Mouse (Mus musculus) neural tube, embryonic 14.5 days (tissue): Measurements from ENCODE around the gene Aldh2. TPM values are rescaled to one million over a fixed set of nuclear protein-coding genes. Genes with fewer than 3 reads are reported as not detected.

Experiments
- ATAC-seq: fragments of 200-750 bp; cut with Nextera tagmentation; 2 replicates; pipeline ENCODE4 v1.8.0; 2017; ENCODE audit warnings: low read depth, mild to moderate bottlenecking, moderate TSS enrichment, moderate library complexity
- H3K27ac ChIP-seq: fragments of 300-500 bp; sonication (generic); 2 replicates; pipeline ENCODE4 v1.5.1; 2014; ENCODE audit warnings: low read depth, mild to moderate bottlenecking, control low read depth, low read length, moderate library complexity, mixed read lengths
- H3K27me3 ChIP-seq: fragments of 300-500 bp; sonication (generic); 2 replicates; pipeline ENCODE4 v1.6.1; 2014; ENCODE audit warnings: low read length; ENCODE audit not compliant: control insufficient read depth, insufficient read depth
- H3K36me3 ChIP-seq: fragments of 300-500 bp; sonication (generic); 2 replicates; pipeline ENCODE4 v1.6.1; 2014; ENCODE audit warnings: low read length, mixed read lengths; ENCODE audit not compliant: control insufficient read depth, insufficient read depth
- H3K4me1 ChIP-seq: fragments of 300-500 bp; sonication (generic); 2 replicates; pipeline ENCODE4 v1.6.1; 2014; ENCODE audit warnings: low read length; ENCODE audit not compliant: control insufficient read depth, insufficient read depth
- H3K4me2 ChIP-seq: fragments of 300-500 bp; sonication (generic); 2 replicates; pipeline ENCODE4 v1.6.1; 2014; ENCODE audit warnings: mild to moderate bottlenecking, low read depth, low read length, control low read depth
- H3K4me3 ChIP-seq: fragments of 300-500 bp; sonication (generic); 2 replicates; pipeline ENCODE4 v1.5.1; 2014; ENCODE audit warnings: low read depth, low read length, control low read depth, mixed read lengths
- H3K9ac ChIP-seq: fragments of 300-500 bp; sonication (generic); replicated peaks from 2 replicates; pipeline ENCODE4 v1.6.1; 2014; ENCODE audit warnings: low read depth, mild to moderate bottlenecking, control low read depth, low read length, mixed read lengths
- H3K9me3 ChIP-seq: fragments of 300-500 bp; sonication (generic); 2 replicates; pipeline ENCODE4 v1.6.1; 2016; ENCODE audit warnings: low read length; ENCODE audit not compliant: control insufficient read depth
- WGBS: fragments of 180-500 bp; shearing (Covaris S2); extraction: QIAGEN DNeasy Blood & Tissue Kit; methylation state at CpG from one replicate; pipeline ENCODE4 v1.1.7; 2014; 5-methylcytosine and 5-hydroxymethylcytosine counted together
- polyA plus RNA-seq: library from polyadenylated mRNA; unstranded; fragments of >200 nt; fragmentation: Nextera tagmentation; extraction: Ambion mirVana; gene quantifications from 2 replicates; pipeline ENCODE4 v1.2.1, GENCODE M21; 2014

The Aldh2 gene
- polyA plus RNA-seq, 1 experiment from 2014 or later, result 39.0 TPM

DNA sequence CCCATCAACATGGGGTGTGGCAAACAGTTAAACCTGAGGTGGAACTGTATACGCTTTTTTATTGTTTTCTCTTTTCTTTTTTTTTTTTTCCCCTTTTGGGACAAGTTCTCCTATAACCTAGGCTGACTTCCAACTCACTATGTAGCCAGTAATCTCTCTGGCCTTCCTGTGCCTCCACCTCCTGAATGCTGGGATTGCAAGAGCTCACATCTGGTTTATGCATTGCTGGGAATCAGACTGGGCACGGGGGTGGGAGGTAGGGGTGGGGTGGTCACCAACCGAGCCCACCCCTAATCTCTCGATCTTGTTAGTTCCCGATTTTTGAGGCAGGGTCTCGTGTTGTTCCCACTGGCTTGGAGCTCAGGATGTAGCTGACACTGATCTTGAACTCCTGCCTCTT, 3.7 kb downstream of the Aldh2 start:
- Histone ChIP-seq H3K9ac (no peak overlapping the region), H3K4me1 (peaks cover 10% of the 10 kb centered on the region; the same call in 1 of the 2 replicates), H3K27me3 (no peaks in the 10 kb centered on the region), H3K4me3 (no peak overlapping the region), H3K4me2 (no peak overlapping the region), H3K36me3 (no peaks in the 10 kb centered on the region), H3K27ac (no peak overlapping the region), H3K9me3 (no peaks in the 10 kb centered on the region)
- 94% methylated on average over 6 of the region's 6 CpGs for WGBS
- ATAC-seq, result no peak

DNA sequence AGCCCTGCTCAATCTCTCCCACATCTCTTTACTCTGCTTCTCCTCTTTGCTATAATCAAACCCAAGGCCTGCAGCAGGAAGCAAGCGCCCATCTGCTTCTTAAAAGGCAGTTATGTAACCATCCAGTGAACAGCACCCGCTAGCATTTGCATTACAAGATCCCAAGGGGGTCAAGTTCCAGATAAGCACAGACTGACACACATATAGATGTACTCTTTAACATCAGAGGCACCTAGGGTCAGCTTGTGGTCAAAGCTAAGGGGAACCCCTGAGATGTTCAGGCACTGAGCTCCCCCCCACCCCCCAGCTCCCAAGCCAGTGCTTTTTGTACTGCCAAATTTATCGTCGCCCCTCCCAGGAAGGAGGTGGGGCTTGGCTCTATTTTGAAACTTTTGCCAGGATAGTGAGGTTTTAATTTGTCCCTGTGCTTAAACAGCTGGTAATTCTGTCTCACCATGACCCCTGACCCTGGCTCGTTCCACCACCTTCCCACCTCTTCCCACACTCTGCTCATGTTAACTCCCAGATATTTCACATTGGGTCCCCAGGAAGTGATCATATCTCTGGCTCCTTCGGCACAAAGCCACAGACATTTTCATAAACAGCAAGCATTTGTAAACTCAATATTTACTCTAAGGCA, 7.1 kb downstream of the Aldh2 start:
- H3K4me1 ChIP-seq, result no peaks in the 10 kb centered on the region; the same call in 1 of the 2 replicates
- no peak for ATAC-seq
- 76% methylated on average over 6 of the region's 6 CpGs for WGBS
- H3K9ac ChIP-seq, result no peak overlapping the region
- H3K36me3 ChIP-seq, result no peaks in the 10 kb centered on the region
- no peak overlapping the region for H3K4me2 ChIP-seq
- no peak overlapping the region for H3K27ac ChIP-seq
- no peak overlapping the region for H3K4me3 ChIP-seq
- H3K9me3 ChIP-seq, result no peaks in the 10 kb centered on the region
- no peaks in the 10 kb centered on the region for H3K27me3 ChIP-seq

GRCm38 (mm10) chr5:121585699-121586098, 7.9 kb downstream of the Aldh2 start:
- no peak overlapping the region for H3K9ac ChIP-seq

GRCm38 (mm10) chr5:121585005-121585404, 8.6 kb downstream of the Aldh2 start:
- H3K4me1 ChIP-seq, result no peaks in the 10 kb centered on the region; the same call in 1 of the 2 replicates
- ATAC-seq, result no peak
- H3K4me2 ChIP-seq, result no peak overlapping the region
- 0 out of 2 replicates have a peak, but pooled peaks cover 1% of the 10 kb centered on the region for H3K36me3 ChIP-seq
- H3K4me3 ChIP-seq, result no peak overlapping the region
- no peak overlapping the region for H3K27ac ChIP-seq
- no peak overlapping the region for H3K9ac ChIP-seq
- 93% methylated on average over 10 of the region's 10 CpGs for WGBS
- no peaks in the 10 kb centered on the region for H3K9me3 ChIP-seq
- H3K27me3 ChIP-seq, result no peaks in the 10 kb centered on the region

More at GRCm38 (mm10) chr5:121585699-121586098, 7.9 kb downstream of the Aldh2 start:
- no peaks in the 10 kb centered on the region for H3K9me3 ChIP-seq
- H3K4me2 ChIP-seq, result no peak overlapping the region
- H3K27me3 ChIP-seq, result no peaks in the 10 kb centered on the region
- WGBS, result 81% methylated on average over 5 of the region's 5 CpGs
- no peak for ATAC-seq
- H3K27ac ChIP-seq, result no peak overlapping the region
- no peaks in the 10 kb centered on the region for H3K36me3 ChIP-seq
- no peak overlapping the region for H3K4me3 ChIP-seq
- H3K4me1 ChIP-seq, result no peaks in the 10 kb centered on the region; the same call in 1 of the 2 replicates

GRCm38 (mm10) chr5:121583765-121584501, 9.7 kb downstream of the Aldh2 start:
- Histone ChIP-seq H3K4me2 (no peak overlapping the region), H3K9me3 (no peaks in the 10 kb centered on the region), H3K27ac (no peak overlapping the region), H3K27me3 (no peaks in the 10 kb centered on the region), H3K9ac (no peak overlapping the region), H3K4me3 (no peak overlapping the region), H3K4me1 (no peaks in the 10 kb centered on the region; the same call in 1 of the 2 replicates), H3K36me3 (peaks cover 10% of the 10 kb centered on the region; the same call in 1 of the 2 replicates)
- no peak for ATAC-seq
- WGBS, result 58% methylated on average over 12 of the region's 12 CpGs

GRCm38 (mm10) chr5:121581945-121582344, 11.7 kb downstream of the Aldh2 start:
- Histone ChIP-seq H3K36me3 (peaks cover 10% of the 10 kb centered on the region; the same call in 1 of the 2 replicates), H3K9ac (no peak overlapping the region), H3K9me3 (no peaks in the 10 kb centered on the region), H3K4me1 (no peaks in the 10 kb centered on the region; the same call in 1 of the 2 replicates), H3K27ac (no peak overlapping the region), H3K4me2 (no peak overlapping the region), H3K27me3 (no peaks in the 10 kb centered on the region), H3K4me3 (no peak overlapping the region)
- ATAC-seq, result no peak
- 93% methylated on average over 8 of the region's 8 CpGs for WGBS

DNA sequence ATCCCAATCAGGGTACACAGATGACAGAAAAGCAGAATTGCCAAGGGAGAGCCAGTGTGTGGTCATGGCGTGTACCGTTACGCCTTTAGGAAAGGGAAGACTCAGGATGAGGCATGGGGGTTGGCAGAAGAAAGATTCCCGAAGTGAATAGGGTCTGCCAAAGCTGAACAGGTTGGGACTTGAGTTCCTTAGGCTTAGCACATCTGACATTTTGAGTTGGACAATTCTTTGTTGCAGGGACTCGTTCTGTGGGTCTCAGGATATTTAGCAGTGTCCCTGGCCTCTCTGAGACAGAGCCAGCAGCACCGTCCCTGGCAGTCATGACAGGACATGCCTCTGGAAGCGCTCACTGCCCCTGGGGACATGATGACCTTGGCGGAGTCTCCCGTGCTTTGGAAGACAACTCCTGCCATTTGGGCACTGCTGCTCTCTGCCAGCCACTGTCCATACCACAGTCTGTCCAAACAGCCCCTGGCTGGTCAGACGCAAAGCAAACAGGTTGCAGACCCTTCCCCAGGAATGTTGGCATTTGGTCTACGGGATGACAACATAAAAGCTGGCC, 16.6 kb downstream of the Aldh2 start:
- no peak overlapping the region for H3K4me3 ChIP-seq
- H3K4me2 ChIP-seq, result no peak overlapping the region
- no peak for ATAC-seq
- H3K9me3 ChIP-seq, result no peaks in the 10 kb centered on the region
- no peaks in the 10 kb centered on the region for H3K4me1 ChIP-seq
- H3K9ac ChIP-seq, result no peak overlapping the region
- peaks cover 23% of the 10 kb centered on the region for H3K36me3 ChIP-seq
- H3K27me3 ChIP-seq, result no peaks in the 10 kb centered on the region
- 90% methylated on average over 11 of the region's 11 CpGs for WGBS
- H3K27ac ChIP-seq, result no peak overlapping the region

DNA sequence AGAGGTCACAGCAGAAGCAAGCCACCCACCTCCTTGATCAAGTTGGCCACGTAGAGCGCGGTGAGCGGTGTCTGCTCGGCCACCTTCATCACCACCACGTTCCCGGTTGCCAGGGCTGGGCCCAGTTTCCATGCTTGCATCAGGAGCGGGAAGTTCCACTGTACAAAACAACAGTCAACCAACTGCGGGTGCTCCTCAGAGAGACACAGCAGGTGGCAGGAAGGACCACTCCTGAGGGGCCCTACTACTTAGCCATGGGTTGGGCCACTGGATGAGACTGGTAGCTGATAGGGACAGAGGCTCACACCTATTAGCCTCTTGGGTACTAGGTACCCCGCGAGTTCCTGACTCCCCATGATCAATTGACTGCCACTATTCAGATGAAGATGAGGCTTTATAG, 17.8 kb downstream of the Aldh2 start:
- ATAC-seq, result no peak
- Histone ChIP-seq H3K27me3 (no peaks in the 10 kb centered on the region), H3K9me3 (no peaks in the 10 kb centered on the region), H3K36me3 (peaks cover 26% of the 10 kb centered on the region), H3K27ac (no peak overlapping the region), H3K4me3 (no peak overlapping the region), H3K9ac (no peak overlapping the region), H3K4me1 (no peaks in the 10 kb centered on the region), H3K4me2 (no peak overlapping the region)
- 93% methylated on average over 11 of the region's 11 CpGs for WGBS

DNA sequence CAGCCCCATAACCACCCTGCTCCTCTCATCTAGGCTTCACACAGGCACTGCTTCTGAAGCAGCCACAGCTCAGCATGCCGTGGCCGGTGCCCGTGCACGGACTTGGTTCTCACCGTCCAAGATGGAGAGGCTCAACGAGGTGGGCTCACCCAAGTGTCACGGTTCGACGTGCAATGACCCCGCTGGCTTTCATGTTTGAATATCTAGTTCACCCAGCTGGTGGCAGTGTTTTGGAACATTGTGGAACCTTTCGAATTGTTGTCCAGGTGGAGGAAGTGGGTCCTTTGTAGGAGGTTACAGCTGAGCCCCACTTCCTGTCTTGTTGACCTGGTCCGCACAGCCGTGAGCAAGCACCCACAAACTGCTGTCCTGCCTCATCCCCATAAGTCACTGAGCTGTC, 19.5 kb downstream of the Aldh2 start:
- ATAC-seq, result no peak
- H3K9me3 ChIP-seq, result no peaks in the 10 kb centered on the region
- no peak overlapping the region for H3K4me2 ChIP-seq
- no peak overlapping the region for H3K27ac ChIP-seq
- H3K27me3 ChIP-seq, result no peaks in the 10 kb centered on the region
- peaks cover 16% of the 10 kb centered on the region for H3K36me3 ChIP-seq
- H3K9ac ChIP-seq, result no peak overlapping the region
- WGBS, result 94% methylated on average over 13 of the region's 13 CpGs
- H3K4me3 ChIP-seq, result no peak overlapping the region
- no peaks in the 10 kb centered on the region for H3K4me1 ChIP-seq
